Mouse (Mus musculus) heart, adult 18-20 months (tissue): ENCODE results near the gene Pip4k2b. TPM values are rescaled to one million over a fixed set of nuclear protein-coding genes. Genes with fewer than 3 reads are reported as not detected.

Experiments used
- DNase-seq, 2 experiments: peaks; one replicate each; pipeline ENCODE4 v3.0.0; 2021 to 2022; ENCODE audit warnings: mixed read lengths in 1 of 2
- total RNA-seq, 2 experiments: library from RNA; stranded (reverse); gene quantifications; 2 replicates each; pipeline ENCODE4 v1.2.3; 2021

Pip4k2b gene
- total RNA-seq, 2 experiments from 2014 or later: 23.7 to 24.1 TPM

DNA sequence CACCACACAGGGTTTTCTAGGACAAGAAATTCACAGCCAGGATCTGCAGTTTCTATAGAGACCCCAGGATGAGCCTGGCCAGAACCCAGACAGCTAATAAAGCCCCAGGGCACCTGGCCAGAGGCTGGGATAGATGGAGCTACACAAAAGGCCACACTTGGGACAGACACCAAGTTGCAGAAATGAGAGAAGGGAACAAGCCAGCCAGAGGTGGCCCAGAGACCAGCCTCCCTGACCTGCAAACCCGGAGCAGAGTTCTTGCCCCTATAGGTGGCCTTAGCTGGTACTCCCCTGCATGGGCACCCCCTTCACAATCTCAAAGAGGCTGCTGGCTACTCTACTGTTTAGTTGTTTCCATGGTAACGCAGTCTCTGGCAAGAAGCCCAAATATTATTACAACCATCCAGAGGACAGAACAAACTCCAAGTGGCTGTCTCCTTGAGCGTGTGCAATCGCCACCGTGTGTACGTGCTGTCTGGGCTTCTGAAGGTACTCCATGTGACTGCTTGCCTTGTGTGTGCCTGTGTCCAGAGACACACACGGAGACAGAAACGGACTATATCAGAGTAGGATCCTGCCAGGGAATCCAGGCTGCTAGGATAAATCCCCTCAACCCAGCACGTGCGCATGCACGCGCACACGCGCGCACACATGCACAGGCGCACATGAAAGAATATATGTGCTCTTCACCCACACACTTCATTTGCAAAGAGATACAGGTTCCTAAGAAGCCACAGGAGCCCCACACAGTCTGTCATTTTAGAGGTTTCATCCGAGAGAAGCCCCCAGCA is 49.4 kb downstream of the Pip4k2b start:
- DNase-seq: peak; percentile 44 to 56

DNA sequence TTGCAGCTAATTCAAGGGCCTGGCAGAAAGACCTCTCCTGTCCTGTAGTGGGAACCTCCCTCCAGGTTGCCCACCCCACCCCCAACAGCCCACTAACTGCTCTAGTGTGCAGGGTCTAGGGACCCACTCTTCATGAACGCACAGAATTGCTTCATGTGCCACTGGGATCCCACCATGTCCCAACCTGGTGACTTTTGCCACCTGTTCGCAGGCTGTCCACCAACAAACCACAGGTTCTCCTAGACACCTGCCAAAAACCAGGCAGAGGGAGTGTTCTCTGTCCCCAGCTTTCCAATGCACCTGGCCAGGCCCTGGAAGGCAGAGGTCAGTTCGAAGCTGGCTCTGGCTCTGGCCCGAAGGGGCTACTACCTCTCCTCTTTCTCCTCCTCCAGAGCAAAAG is 50.1 kb downstream of the Pip4k2b start:
- no peak for DNase-seq

DNA sequence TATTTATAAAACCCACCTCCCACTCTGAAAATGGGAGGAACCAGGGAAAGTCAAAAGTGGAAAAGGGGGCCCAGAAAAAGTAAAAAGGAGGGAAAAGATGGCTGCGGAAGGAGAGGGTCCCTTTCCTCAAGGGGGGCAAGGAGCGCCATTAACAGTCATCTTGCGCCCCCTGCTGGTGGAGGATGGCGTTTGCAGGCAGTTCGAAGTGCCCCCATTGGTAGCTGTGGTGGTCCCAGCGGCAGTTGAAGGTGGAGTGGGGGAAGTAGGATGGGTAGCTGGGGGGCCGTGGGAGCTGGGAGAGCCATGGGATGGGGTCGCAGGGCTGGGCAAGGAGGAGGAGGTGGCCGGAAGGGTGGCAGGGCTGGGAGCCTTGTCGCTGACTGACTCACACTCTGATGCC is 54.6 kb downstream of the Pip4k2b start:
- peak; percentile 57 to 85 for DNase-seq

DNA sequence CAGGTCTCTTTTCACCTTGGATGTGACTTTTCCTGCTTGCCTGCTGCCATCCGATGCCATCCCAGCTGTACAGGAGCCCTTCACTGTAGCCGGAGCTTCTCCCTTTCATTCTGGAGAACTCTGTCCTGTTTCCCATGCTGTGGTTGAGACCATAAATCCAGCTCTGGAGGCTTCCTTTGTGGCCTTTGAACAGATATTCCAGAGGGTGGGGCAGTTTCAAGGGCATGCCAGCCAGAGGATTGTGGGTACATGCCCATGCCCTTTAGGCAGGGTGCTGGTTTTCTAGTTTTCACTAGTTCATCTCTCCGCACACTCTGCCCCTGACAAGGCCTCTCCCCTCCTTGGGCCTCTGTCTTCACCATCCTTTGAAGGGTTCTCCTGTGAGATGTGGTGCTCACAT is 57.4 kb downstream of the Pip4k2b start:
- DNase-seq: no peak

DNA sequence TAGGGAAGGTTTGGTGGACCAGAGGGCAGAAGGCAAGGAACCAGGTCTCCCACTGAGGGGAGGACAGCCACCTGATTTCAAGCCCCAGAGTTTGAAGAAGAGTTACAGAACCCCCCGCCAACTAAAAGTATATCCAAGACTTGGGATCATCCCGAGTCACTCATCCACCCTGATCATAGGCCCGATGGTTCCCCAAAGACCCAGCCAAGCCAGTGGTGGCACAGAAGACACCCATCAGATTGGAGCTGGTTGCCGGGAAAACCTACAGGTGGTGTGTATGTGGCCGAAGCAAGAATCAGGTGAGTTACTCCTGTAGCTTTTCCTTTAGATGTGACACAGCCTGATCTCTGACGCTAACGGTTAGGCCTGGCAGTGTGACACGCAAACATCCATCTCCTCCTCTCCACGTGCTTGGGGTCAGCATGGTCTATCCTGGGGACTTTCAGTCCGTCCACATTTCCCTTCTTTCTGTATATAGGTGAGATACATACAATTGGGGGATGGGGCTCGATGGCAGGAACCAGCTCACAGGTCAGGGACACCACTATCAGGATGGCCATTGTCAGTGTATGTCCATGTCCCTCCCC is 58.1 kb downstream of the Pip4k2b start:
- DNase-seq: peak in 1 of 2 experiments; percentile 53

DNA sequence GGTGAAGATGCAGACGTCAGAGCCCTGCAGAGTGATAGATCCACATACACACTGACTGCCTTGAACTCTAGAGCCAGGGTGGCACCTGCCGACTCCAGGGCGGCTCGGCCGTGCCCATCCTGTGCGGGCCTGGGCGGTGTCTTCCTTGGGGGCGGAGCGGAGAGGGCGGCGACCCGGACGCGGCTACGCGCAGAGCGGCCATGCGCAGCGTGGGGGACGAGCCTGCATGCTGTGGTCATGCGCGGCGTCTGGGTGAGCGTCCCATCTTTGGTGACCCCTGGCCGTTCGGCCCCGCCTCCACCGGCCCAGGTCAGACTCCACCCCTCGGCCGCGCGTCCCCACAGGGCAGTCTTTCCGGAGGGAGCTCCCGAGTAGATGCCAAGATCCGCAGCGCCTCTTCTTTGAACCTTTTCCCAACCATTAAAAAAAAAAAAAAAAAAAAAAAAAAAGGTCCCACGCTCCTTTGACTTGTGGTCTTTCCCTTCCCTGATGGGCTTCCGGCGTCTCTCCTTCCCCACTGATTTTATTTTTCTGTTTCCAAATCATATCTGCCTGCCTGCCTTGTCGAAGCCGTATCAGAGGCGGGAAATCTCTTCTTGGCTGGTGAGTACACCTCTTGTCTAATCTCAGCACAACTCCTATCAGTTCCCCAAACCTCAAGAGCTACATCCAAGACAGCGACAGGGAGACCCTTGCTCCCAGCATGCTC is 58.7 kb downstream of the Pip4k2b start, which contains the start of gene Cisd3:
TSS of gene Cisd3 (plus strand) at position 214 of the 709 bp plus-strand sequence.
- DNase-seq: peak; percentile 95 to 98

DNA sequence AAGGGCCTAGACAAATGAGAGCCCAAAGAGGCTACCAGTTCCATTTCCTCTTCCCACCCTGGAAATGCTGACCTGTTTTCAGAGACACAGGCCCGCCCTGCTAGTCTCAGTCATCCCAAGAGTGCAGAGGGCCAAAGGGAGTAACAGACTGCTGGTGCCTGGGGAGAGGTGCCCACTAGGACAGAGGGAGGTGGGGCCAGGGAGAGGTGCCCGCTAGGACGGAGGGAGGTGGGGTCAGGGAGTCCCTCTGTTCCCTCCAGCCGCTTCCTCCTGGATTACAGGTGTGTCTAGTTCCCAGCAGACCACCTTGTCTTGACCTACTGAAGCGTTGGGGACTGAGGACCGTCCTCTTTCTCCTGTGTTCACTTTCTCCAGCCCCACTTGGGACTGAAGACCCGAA is 59.7 kb downstream of the Pip4k2b start:
- peak in 1 of 2 experiments; percentile 41 for DNase-seq

DNA sequence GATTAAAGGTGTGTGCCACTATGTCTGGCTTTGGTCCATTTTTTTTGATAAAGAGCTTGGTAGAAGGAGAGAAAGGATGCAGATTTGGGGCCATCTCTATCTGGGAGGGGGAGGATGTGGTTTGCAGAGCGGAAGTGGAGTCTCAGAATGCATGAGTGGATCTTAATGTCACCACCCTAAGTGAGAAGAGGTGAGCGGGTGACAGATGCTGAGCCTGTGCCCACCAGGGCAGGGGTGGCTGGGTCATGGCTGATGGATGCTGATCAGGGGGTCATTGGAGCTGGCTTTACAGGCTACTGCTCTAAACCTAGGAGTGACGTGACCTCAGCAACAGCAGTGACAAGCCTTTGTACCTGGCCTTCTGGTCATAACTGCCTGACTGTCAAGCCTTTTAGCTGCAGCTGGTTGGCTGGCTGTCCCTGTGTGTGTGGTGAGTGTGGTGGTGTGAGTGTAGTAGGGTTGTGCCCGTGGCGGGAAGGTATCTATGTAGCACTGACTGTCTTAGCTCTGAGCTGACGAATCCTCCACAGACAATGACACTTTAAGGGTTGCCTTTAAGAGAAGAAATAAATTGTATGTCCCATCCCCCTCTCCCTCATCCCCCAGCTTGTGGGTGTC is 60.3 kb downstream of the Pip4k2b start:
- no peak for DNase-seq

DNA sequence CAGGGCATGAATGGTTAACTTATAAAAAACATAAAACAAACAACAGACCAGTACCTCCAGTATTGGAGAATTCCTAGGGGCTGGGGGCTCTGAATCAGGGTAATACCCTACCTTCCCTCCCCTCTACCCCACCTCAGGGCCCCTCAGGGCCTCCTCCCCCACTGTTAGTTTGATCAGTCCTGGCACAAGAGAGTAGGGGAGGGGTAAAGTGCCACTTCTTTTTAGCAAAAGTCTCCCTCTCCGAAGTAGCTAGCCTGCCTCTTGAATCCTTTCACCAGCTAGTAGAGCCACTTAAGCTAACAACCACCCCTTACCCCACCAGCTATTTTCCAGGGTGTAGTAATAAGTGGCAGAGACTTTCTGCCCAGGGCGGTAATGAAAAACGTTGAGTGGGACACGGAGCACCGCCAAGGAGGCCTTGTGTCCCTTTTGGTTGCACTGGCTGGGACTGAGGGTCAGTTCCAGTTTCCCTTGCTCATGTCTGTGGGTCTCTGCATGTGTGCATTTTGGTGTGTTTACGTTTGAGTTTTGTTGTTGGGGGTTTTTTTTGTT is 61.9 kb downstream of the Pip4k2b start:
- DNase-seq: no peak

DNA sequence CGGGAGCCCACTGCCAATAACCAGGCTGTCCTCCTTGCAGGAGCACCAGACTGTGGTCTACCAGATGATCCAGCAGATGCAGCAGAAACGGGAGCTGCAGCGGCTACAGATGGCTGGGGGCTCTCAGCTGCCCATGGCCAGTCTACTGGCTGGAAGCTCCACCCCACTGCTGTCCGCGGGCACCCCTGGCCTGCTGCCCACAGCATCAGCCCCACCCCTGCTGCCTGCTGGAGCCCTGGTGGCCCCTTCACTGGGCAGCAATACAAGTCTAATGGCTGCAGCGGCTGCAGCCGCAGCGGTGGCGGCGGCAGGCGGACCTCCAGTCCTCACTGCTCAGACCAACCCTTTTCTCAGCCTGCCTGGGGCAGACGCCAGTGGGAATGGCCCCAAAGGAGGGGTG is 64.1 kb downstream of the Pip4k2b start:
- DNase-seq: no peak

DNA sequence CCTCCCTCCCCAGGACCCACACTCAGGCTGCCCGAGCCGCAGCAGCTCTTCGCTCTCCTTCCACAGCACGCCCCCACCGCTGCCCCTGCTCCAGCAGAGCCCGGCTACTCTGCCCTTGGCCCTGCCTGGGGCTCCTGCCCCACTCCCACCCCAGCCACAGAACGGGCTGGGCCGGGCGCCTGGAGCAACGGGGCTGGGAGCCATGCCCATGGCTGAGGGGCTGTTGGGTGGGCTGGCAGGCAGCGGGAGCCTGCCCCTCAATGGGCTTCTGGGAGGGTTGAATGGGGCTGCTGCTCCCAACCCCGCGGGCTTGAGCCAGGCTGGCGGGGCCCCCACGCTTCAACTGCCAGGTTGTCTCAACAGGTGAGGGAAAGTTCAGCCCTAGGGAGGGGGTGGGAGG is 66.2 kb downstream of the Pip4k2b start:
- DNase-seq: no peak

DNA sequence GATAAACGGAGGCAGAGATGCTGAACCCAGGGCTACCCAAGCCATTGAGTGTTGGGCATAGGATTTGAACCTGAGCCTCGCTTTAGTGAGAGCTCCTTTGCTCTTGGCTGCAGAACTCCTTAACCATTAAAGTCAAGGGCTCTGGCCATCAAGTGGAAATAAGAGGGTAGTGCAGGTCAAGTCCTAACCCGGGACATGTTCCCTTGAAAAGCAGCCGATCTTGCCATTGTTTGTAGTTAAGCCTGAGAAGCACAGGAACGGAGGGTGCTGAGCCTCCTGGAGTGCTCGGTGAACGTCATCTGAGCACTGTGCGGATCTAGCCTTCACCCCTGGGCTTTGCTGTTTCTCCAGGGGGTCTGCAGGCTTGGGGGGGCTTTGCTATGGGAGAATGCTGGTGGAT is 66.7 kb downstream of the Pip4k2b start:
- DNase-seq: no peak

DNA sequence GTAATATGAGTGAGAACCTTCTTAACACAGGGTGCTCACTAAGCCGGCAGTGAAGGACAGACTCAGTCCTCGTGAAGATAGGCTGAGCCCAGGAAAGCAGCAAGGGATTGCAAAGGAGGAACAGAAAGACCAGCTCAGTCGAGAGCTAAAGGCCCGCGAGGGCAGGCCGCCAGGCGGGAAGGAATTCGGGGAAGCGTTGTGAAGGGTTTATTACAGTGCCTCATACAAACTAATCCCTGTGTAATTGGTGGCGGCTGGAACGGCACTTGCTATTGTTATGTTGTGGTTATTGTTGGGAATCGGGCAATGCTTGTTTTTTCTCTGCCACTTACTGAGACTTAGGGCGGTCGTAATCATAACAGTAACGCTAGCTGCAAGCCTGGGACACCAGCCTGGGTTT is 67.1 kb downstream of the Pip4k2b start:
- DNase-seq: no peak

DNA sequence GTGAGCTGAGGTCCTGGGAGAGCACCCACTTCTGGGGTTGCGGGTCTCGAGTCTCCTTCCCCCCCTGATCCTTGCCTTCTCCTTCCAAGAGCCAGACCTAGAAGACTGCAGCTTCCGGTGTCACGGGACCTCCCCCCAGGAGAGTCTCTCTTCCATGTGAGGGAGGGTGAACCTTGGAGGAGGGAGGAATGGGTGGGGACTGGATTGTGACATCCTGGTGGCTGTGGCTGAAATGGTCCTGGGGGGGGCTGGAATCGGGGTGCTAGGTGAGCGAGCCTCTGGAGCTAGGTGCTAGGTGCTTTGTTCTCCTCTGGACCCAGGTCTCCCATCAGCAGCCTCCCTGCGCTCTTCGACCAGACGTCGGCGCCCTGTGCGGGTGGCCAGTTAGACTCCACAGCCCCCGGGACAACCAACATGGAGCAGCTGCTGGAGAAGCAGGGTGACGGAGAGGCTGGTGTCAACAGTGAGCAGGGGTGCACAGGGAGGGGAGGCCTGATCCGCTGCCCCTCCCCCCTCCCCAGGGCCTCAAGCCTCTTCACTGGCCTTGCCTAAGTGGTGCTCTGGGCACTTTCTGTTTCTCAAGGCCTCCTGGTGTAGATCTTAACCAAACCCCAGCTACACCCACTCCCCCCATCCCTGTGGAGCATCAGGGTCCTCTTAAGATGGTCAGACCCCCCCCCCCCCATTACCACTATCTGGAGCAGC is 68.3 kb downstream of the Pip4k2b start:
- no peak for DNase-seq

DNA sequence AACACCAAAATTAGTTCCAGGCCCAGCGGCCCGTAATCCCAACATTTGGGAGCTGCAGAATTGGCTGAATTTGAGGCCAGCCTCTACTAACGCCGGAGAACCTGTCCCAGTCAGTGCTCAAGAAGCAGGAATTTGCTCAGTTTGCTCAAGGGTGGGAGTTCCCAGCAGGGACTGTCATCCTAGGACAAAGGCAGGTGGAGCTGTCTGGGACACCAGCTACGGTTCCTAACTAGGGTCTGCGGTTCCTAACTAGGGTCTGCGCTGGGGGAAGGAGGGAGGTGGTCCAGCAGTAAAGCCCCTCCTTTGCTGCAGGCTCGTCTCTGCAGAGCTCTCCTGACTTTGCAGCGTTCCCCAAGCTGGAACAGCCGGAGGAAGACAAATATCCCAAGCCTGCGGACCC is 71.4 kb downstream of the Pip4k2b start:
- no peak for DNase-seq

DNA sequence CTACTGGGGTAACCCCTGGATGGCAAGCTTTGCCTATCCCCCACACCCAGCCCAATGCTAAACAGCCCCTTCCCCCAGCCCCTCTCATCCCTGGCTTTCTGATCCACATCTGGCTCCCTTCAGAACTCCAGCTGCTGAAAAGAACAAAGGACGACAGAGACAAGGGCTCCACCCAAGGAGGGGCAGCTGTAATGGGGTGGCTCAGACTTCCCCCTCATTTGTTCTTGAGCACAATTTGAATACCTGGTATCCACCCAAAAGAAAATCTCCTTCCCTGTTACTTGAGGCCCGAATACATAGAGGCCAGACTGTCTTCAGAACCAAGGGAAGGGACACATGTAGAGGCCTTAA is 73.4 kb downstream of the Pip4k2b start:
- no peak for DNase-seq

DNA sequence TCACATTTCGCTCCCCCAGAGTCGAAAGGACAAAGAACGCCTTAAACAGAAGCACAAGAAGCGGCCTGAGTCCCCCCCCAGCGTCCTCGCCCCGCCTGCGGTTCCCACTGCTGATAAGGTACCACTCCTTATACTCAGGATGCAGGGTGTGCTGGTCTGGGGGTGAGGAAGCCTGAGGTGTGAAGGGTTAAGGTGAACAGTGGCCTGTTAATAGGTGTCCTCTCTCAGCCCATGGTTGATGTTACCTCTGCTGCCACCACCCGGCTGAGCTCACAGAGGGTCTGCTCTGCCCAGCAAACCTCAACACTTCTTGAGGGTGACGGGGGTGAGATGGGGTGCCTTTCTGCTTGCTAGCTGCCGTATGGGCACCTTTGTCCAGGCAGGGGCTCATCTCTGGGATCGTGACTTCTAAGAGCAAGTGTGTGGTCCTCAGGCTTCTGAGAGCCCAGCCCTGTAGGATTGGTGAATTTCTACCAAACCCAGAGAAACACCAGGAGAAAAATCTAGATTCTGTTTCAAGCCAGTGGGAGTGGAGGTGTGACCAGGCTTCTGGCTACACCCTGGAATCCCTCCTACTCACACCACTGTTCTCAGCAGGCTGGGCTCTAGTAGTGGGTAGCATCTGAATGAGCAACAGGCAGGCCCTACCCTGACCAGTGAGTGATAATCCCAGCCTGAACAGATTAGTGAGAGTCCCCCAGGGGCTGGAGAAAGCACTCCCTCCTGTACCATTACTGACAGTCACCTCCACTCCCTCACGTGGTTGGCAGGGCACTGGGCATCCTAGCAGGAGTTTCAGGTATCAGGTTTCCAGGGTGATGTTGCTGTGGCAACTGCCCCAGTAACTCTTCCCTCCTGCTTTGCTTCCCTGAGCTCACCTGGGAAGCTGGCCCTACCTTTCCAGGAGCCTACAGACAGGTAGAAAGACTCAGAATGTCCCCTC is 74.0 kb downstream of the Pip4k2b start:
- DNase-seq: peak in 1 of 2 experiments; percentile 39

DNA sequence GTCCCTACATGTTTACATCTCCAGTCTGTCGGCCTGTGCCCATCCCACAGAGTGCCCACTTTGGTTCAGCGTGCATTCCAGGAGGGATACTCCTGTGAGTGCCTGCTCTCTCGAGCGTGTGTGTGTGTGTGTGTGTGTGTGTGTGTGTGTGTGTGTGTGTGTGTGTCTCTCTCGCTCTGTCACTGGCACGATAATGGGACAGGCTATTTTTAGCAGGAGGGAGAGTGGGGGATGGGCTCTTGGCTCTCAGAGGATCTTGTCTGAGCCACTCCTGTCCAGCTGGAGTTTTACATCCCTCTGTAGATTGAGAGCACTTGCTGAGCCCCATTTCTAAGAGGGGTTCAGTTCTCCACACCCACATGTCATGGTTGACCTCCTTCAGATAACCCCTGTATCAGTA is 74.7 kb downstream of the Pip4k2b start:
- DNase-seq: peak; percentile 80

DNA sequence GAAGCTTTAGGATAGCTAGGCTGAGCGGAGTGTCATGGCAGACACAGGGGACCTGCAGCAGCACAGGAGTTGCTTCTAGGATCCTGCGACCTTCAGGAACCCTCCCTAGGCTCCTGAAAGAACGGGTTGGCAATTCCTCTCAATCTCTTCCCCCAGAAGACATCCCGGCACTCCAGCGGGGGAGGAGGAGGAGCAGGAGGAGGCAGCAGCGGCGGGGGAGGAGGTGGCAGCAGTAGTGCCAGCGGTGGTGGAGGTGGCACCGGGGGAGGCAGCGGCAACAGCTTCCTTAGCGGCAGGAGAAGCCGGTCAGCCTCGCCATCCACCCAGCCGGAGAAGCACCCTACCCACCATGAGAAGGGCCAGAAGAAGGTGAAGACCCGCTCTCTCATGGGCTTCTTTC is 75.2 kb downstream of the Pip4k2b start:
- DNase-seq: no peak

DNA sequence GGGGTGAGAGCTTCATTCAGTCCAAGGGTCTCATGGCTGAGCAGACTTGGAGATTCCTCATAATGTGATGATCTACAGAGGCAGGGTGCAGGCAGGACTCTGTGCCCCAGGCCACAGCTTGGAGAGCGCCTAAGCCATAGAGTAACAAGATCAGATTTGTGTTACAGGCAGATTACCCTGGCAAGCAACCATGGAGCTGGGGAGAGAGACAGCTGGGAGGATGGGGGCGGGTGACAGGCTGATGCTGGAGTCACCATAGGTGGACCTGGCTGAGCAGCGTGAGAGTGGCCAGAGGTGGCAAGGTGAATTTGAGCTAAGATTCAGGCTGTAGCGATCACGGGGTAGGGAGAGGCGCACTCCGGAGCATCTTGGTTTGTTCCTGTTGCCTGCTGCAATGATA is 76.3 kb downstream of the Pip4k2b start:
- no peak for DNase-seq

DNA sequence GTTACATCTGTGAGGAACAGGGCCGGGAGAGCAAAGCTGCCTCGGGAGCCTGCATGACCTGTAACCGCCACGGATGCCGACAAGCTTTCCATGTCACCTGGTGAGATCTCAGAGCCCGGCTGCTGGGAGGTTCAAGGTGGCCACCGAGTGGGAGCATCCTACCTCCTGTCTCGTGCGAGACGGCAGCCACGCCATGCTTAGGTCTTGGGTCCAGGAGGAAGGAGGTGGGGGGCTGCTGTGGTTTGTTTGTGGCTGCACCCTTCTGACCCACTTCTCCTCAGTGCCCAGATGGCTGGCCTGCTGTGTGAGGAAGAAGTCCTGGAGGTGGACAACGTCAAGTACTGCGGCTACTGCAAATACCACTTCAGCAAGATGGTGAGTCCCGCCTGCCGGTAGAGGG is 77.7 kb downstream of the Pip4k2b start:
- no peak for DNase-seq
